29 mouse cellular contexts compared by ENCODE assay signal in the genomic region with DNA sequence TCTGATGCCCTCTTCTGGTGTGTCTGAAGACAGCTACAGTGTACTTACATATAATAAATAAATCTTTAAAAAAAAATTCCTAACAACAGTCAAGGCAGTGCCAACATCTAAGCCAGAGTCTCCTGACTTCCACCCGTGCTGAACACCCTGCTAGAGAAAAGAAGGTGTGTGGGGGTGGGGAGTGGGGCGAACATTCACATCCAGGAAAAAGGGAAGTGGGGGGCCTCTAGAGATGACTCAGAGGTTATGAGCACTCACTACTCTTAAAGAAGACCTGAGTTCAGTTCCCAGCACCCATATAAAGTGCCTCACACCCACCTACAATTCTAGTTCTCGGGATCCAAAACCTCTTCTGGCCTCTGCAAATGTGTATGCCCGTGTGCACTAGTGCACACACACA. TPM values are rescaled to one million over a fixed set of nuclear protein-coding genes. Genes with fewer than 3 reads are reported as not detected.
DNase-seq lines count a peak whose midpoint lies in the region; ATAC-seq and TF ChIP-seq lines count a peak whose summit lies in the region.
"Had no signal": no experiment of that assay in that cellular context is flagged by ENCODE, and none has a peak within 500 bp of the region (broad histone marks: within the 10 kb centered on the region; RNA-seq: fewer than 3 reads in every experiment).

No protein-coding gene starts in this region.

- peaks cover 3% of the 10 kb centered on the region; the same call in 1 of the 2 replicates for H3K36me3 ChIP-seq in heart, adult 2 months (ENCODE audit: control insufficient read depth, insufficient read depth, low read length)
- H3K36me3 ChIP-seq in heart, embryonic 10.5 days, result no peaks in the 10 kb centered on the region
- peaks cover 0 to 4% of the 10 kb centered on the region in 2 experiments; a peak in 2 of 4 replicates for H3K36me3 ChIP-seq in MEL (ENCODE audit: control insufficient read depth in 1 of 2, insufficient read depth in 2 of 2, low read length in 2 of 2)
- no peaks in the 10 kb centered on the region for H3K36me3 ChIP-seq in liver, postnatal 0 days (replicated peaks; ENCODE audit: insufficient read depth, low read length)
- H3K36me3 ChIP-seq: embryonic facial prominence, embryonic 10.5 days; embryonic facial prominence, embryonic 13.5 days; forebrain, embryonic 12.5 days; forebrain, embryonic 15.5 days; heart, embryonic 13.5 days had no signal

- H3K4me1 ChIP-seq in heart, adult 2 months (ENCODE audit: control insufficient read depth, insufficient read depth, low read length), result peaks cover 6% of the 10 kb centered on the region
- H3K4me1 ChIP-seq in heart, embryonic 10.5 days, result peaks cover 4% of the 10 kb centered on the region; the same call in 1 of the 2 replicates
- H3K4me1 ChIP-seq in MEL (ENCODE audit: control insufficient read depth in 1 of 2, insufficient read depth in 2 of 2, low read length in 2 of 2), result peaks cover 0 to 12% of the 10 kb centered on the region in 2 experiments; a peak in 2 of 4 replicates
- H3K4me1 ChIP-seq in liver, postnatal 0 days (ENCODE audit: insufficient read depth), result peaks cover 8% of the 10 kb centered on the region
- H3K4me1 ChIP-seq: embryonic facial prominence, embryonic 10.5 days; embryonic facial prominence, embryonic 13.5 days; forebrain, embryonic 12.5 days; forebrain, embryonic 15.5 days had no signal

- intact Hi-C loops in heart, adult 2 months (cut with DNase I), result no loop called here

- no peak for TF ChIP-seq POLR2A in heart, adult 2 months (IDR thresholded peaks at IDR 0.05; ENCODE audit: insufficient read depth, low read depth, low read length)
- no peak for TF ChIP-seq POLR2A in MEL (IDR thresholded peaks at IDR 0.05; ENCODE audit: control insufficient read depth in 1 of 2, insufficient read depth in 1 of 2, low read depth in 1 of 2, low read length in 2 of 2, poor library complexity in 1 of 2)

- 76% methylated on average over 4 of the region's 4 CpGs for WGBS in heart, adult 2 months
- 83% methylated on average over 4 of the region's 4 CpGs for WGBS in heart, embryonic 10.5 days
- WGBS in liver, postnatal 0 days (ENCODE audit: insufficient replicate concordance), result 46% methylated on average over 4 of the region's 4 CpGs

- no peak for TF ChIP-seq EP300 in heart, adult 2 months (IDR thresholded peaks at IDR 0.05; ENCODE audit: insufficient read depth, low read depth, low read length)
- no peak for TF ChIP-seq EP300 in MEL (IDR thresholded peaks at IDR 0.05; ENCODE audit: low read depth in 1 of 2, low read length in 2 of 2)
- TF ChIP-seq EP300 in liver, postnatal 0 days (IDR thresholded peaks at IDR 0.05; ENCODE audit: low read depth), result no peak

- no peaks in the 10 kb centered on the region for H3K79me2 ChIP-seq in heart, adult 2 months (replicated peaks; ENCODE audit: control insufficient read depth, insufficient read depth, low read length)
- no peaks in the 10 kb centered on the region for H3K79me2 ChIP-seq in MEL (ENCODE audit: control insufficient read depth, insufficient read depth, low read length, poor library complexity)

- no peak overlapping the region for H3K4me2 ChIP-seq in liver, postnatal 0 days (ENCODE audit: low read depth, low read length)
- H3K4me2 ChIP-seq: embryonic facial prominence, embryonic 13.5 days; forebrain, embryonic 12.5 days; forebrain, embryonic 15.5 days; heart, embryonic 13.5 days; hindbrain, embryonic 14.5 days had no signal

- H3K9ac ChIP-seq in heart, adult 2 months (ENCODE audit: low read depth, low read length), result no peak overlapping the region
- no peak overlapping the region for H3K9ac ChIP-seq in MEL (ENCODE audit: control insufficient read depth, low read depth, low read length, poor library complexity, severe bottlenecking)
- H3K9ac ChIP-seq in liver, postnatal 0 days (replicated peaks), result no peak overlapping the region
- H3K9ac ChIP-seq: embryonic facial prominence, embryonic 13.5 days; forebrain, embryonic 12.5 days; forebrain, embryonic 15.5 days; heart, embryonic 13.5 days; hindbrain, embryonic 14.5 days had no signal

- TF ChIP-seq RAD21 in MEL (IDR thresholded peaks at IDR 0.05; ENCODE audit: low read depth, low read length), result no peak

- H3K4me3 ChIP-seq in heart, adult 2 months, result no peak overlapping the region
- H3K4me3 ChIP-seq in heart, embryonic 10.5 days, result no peak overlapping the region
- no peak overlapping the region for H3K4me3 ChIP-seq in MEL (ENCODE audit: control insufficient read depth in 1 of 2, insufficient read depth in 1 of 2, low read depth in 2 of 2, low read length in 2 of 2)
- no peak overlapping the region for H3K4me3 ChIP-seq in liver, postnatal 0 days (ENCODE audit: low read depth, low read length)
- H3K4me3 ChIP-seq: embryonic facial prominence, embryonic 10.5 days; embryonic facial prominence, embryonic 13.5 days; erythroblast, embryonic 14.5 days; forebrain, embryonic 12.5 days; forebrain, embryonic 15.5 days; heart, embryonic 13.5 days had no signal

- no peaks in the 10 kb centered on the region for H3K27me3 ChIP-seq in heart, adult 2 months (ENCODE audit: control insufficient read depth, insufficient read depth, low read length)
- H3K27me3 ChIP-seq in heart, embryonic 10.5 days (ENCODE audit: insufficient read depth, poor library complexity, severe bottlenecking), result no peaks in the 10 kb centered on the region
- peaks cover 3 to 4% of the 10 kb centered on the region in 2 experiments for H3K27me3 ChIP-seq in MEL (ENCODE audit: control insufficient read depth in 1 of 2, insufficient read depth in 2 of 2, low read length in 2 of 2)
- H3K27me3 ChIP-seq in liver, postnatal 0 days (ENCODE audit: insufficient read depth, low read length), result no peaks in the 10 kb centered on the region
- H3K27me3 ChIP-seq: embryonic facial prominence, embryonic 13.5 days; forebrain, embryonic 12.5 days; forebrain, embryonic 15.5 days; heart, embryonic 13.5 days; Patski had no signal

- no peaks in the 10 kb centered on the region for H3K9me3 ChIP-seq in heart, embryonic 10.5 days
- H3K9me3 ChIP-seq in MEL (replicated peaks; ENCODE audit: insufficient read depth, low read length), result no peaks in the 10 kb centered on the region
- H3K9me3 ChIP-seq in liver, postnatal 0 days (ENCODE audit: low read length), result no peaks in the 10 kb centered on the region
- H3K9me3 ChIP-seq: forebrain, embryonic 12.5 days; forebrain, embryonic 15.5 days had no signal

- DNase-seq in heart, adult 2 months, result no peak
- DNase-seq in heart, embryonic 10.5 days (ENCODE audit: low spot score), result no peak
- DNase-seq in A20 (ENCODE audit: low read depth, low spot score), result peak; percentile 43
- peak; percentile 50 for DNase-seq in MEL (ENCODE audit: low read depth, low spot score)
- no peak for DNase-seq in cerebellum, postnatal 10 days
- no peak for DNase-seq in liver, postnatal 0 days
- DNase-seq: adrenal gland, postnatal 14 days; B cell, adult 2 months; cerebellum, adult 11 months; cerebellum, adult 2 months; cerebellum, adult 9-11 months; cerebellum, postnatal 36 days; embryo, embryonic 11 days; gastrocnemius, postnatal 14 days; heart, postnatal 14 days; heart, postnatal 4 days; kidney, adult 18-20 months had no signal

- H3K27ac ChIP-seq in heart, adult 2 months, result peak overlapping the region; percentile 7; the same call in 1 of the 2 replicates
- H3K27ac ChIP-seq in heart, embryonic 10.5 days, result no peak overlapping the region
- H3K27ac ChIP-seq in MEL (ENCODE audit: control insufficient read depth, low read depth, low read length), result no peak overlapping the region
- no peak overlapping the region for H3K27ac ChIP-seq in liver, postnatal 0 days (ENCODE audit: low read depth)
- H3K27ac ChIP-seq: embryonic facial prominence, embryonic 10.5 days; embryonic facial prominence, embryonic 13.5 days; forebrain, embryonic 12.5 days; forebrain, embryonic 15.5 days; heart, embryonic 13.5 days; hindbrain, embryonic 14.5 days; hindbrain, postnatal 0 days had no signal

- ATAC-seq in liver, postnatal 0 days, result no peak
- ATAC-seq: forebrain, embryonic 15.5 days; hindbrain, postnatal 0 days; inflammation-experienced regulatory T-cells, adult 6 months; intestine, embryonic 16.5 days; Patski had no signal

- no peak for TF ChIP-seq CTCF in heart, adult 2 months (IDR thresholded peaks at IDR 0.05)
- no peak for TF ChIP-seq CTCF in MEL (IDR thresholded peaks at IDR 0.05 in 2 of 3, conservative IDR thresholded peaks at IDR 0.05 in 1 of 3; ENCODE audit: control insufficient read depth in 1 of 3, insufficient read depth in 1 of 3, low read depth in 2 of 3, low read length in 3 of 3, poor library complexity in 1 of 3, severe bottlenecking in 1 of 3)
- TF ChIP-seq CTCF in liver, postnatal 0 days (IDR thresholded peaks at IDR 0.05; ENCODE audit: low read depth), result no peak

TF ChIP-seq in MEL, 35 proteins besides CTCF, POLR2A, EP300 and RAD21 (continues in another document):
- TF ChIP-seq POLR2AphosphoS2 (IDR thresholded peaks at IDR 0.05; ENCODE audit: low read length) (no peak), USF1 (IDR thresholded peaks at IDR 0.05; ENCODE audit: low read depth, low read length) (no peak), ZNF384 (IDR thresholded peaks at IDR 0.05; ENCODE audit: low read depth, low read length) (no peak), USF2 (IDR thresholded peaks at IDR 0.05; ENCODE audit: borderline replicate concordance in 1 of 2, insufficient read depth in 1 of 2, low read depth in 1 of 2, low read length in 2 of 2) (no peak)

RNA-seq across cellular contexts. Expression of a gene that starts 33.6 kb away (rescaled TPM):
- total RNA-seq in heart, adult 2 months (2021), result 1 to 10 TPM; 2.6 TPM
- polyA plus RNA-seq in heart, adult 2 months (2012; rRNA removed), result 4.4 and 5.5 TPM in 2 replicates
- 0.15 and 0.27 TPM in 2 replicates for polyA plus RNA-seq in heart, embryonic 10.5 days (2016; fragmentation: Nextera tagmentation; extraction: Ambion mirVana)
- total RNA-seq in MEL (2012; rRNA removed), result not detected in 2 replicates
- not detected for polyA plus RNA-seq in MEL (2012; ENCODE audit: insufficient read depth in 1 of 2, insufficient read length in 2 of 2, low read depth in 1 of 2, low replicate concordance in 2 of 2, missing spikeins in 1 of 2)
- polyA plus RNA-seq in liver, postnatal 0 days (2015; fragmentation: Nextera tagmentation; extraction: Ambion mirVana), result 1.1 and 1.5 TPM in 2 replicates
- total RNA-seq: hindbrain, postnatal 0 days had no signal
- polyA plus RNA-seq: embryonic facial prominence, embryonic 10.5 days; embryonic facial prominence, embryonic 13.5 days; erythroblast, embryonic 14.5 days; forebrain, embryonic 12.5 days; forebrain, embryonic 15.5 days; hindbrain, embryonic 11.5 days; hindbrain, embryonic 14.5 days had no signal

RNA-seq across cellular contexts. Expression of a gene that starts 52.4 kb away (rescaled TPM):
- total RNA-seq in heart, adult 2 months (2021), result under 1 TPM in 1 of 2 experiments, not detected in 1; 0.47 TPM
- 1.4 and 1.8 TPM in 2 replicates for polyA plus RNA-seq in heart, adult 2 months (2012; rRNA removed)
- not detected in 2 replicates for polyA plus RNA-seq in heart, embryonic 10.5 days (2016; fragmentation: Nextera tagmentation; extraction: Ambion mirVana)
- total RNA-seq in MEL (2012; rRNA removed), result not detected in 2 replicates
- polyA plus RNA-seq in MEL (2012; ENCODE audit: insufficient read depth in 1 of 2, insufficient read length in 2 of 2, low read depth in 1 of 2, low replicate concordance in 2 of 2, missing spikeins in 1 of 2), result not detected
- 0.12 and 0.23 TPM in 2 replicates for polyA plus RNA-seq in liver, postnatal 0 days (2015; fragmentation: Nextera tagmentation; extraction: Ambion mirVana)
- total RNA-seq: heart, postnatal 14 days; heart, postnatal 4 days; hindbrain, postnatal 0 days had no signal
- polyA plus RNA-seq: embryonic facial prominence, embryonic 10.5 days; embryonic facial prominence, embryonic 13.5 days; erythroblast, embryonic 14.5 days; forebrain, embryonic 12.5 days; forebrain, embryonic 15.5 days; hindbrain, embryonic 11.5 days; hindbrain, embryonic 14.5 days; hindbrain, postnatal 0 days had no signal

RNA-seq across cellular contexts. Expression of a gene that starts 55.6 kb away (rescaled TPM):
- 10 to 100 TPM; 15.2 to 19.7 TPM for total RNA-seq in heart, adult 2 months (2021)
- polyA plus RNA-seq in heart, adult 2 months (2012; rRNA removed), result 20.5 and 28.6 TPM in 2 replicates
- 7.9 TPM in 2 replicates for polyA plus RNA-seq in heart, embryonic 10.5 days (2016; fragmentation: Nextera tagmentation; extraction: Ambion mirVana)
- 0.46 and 0.73 TPM in 2 replicates for total RNA-seq in MEL (2012; rRNA removed)
- 1 to 10 TPM in 1 of 2 experiments, not detected in 1; 1.9 TPM for polyA plus RNA-seq in MEL (2012; ENCODE audit: insufficient read depth in 1 of 2, insufficient read length in 2 of 2, low read depth in 1 of 2, low replicate concordance in 2 of 2, missing spikeins in 1 of 2)
- 22.0 and 24.5 TPM in 2 replicates for polyA plus RNA-seq in liver, postnatal 0 days (2015; fragmentation: Nextera tagmentation; extraction: Ambion mirVana)

Comparison
In these comparisons a context has a peak if more than half of its experiments do, and no peak if none do; other contexts are left out.
1. DNase-seq: peak in A20 (single experiment) and MEL (single experiment); none in heart, adult 2 months (0 of 2), heart, embryonic 10.5 days (single experiment), cerebellum, postnatal 10 days (0 of 2) and liver, postnatal 0 days (single experiment).